Mouse (Mus musculus) cerebellum, postnatal 14 days (tissue): Measurements from ENCODE around the gene Gm3248.
A peak's percentile ranks its signal among the peaks of the same experiment; 100 is the strongest.
"Not testable (repeated sequence)": the region's sequence is repeated elsewhere in the genome, so short reads cannot be mapped to it uniquely, and the experiment has no call there.

Experiments
- DNase-seq, 2 experiments: peaks; one replicate each; pipeline ENCODE4 v3.0.0; 2021; ENCODE audit warnings: mixed read lengths in 2 of 2

Gm3248 gene

DNA sequence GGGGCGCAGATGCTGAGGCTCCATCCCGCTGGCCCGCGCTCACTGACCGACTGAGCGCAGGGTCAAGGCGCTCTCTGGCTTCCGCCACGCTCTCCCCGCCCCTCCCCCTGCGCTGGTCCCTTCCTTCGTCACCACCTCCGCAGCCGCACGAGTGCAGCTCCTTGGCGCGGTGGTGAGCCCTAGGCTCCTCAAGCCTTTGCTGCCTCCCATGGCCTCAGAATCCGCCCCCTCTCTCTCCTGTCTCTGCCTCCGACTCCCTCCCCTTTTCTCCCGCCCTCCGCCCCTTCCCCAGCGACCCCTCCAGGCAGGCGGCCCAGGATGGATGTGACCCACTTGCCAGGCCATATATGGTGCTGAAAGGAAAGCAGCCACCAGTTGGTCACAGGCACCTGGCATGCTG lies at the start of gene Gm3248:
Gene Gm3248, minus strand, starts transcription at position 111 of the 400 bp plus-strand sequence.
- DNase-seq: peak; percentile 33 to 52

DNA sequence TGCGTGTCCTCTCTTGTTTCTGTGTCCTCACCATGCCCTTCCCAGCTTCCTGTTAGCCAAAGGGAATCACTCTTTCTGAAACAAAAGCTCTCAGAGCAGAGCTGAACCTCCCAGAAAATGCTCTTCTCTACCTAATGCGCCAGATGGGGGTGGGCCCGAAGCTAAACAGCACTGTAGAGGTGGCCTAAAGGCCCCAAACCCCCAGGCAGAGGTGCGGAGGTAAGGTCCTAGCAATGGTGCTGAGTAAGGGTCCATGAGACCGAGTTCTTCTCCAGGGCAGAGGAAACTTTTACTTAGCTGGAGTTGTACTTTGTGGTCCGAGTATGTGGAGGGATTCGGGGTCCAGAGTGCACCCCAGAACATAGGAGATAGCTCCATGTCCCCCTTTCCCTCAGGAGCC lies 25.6 kb upstream of the Gm3248 start:
- not testable (repeated sequence) for DNase-seq

DNA sequence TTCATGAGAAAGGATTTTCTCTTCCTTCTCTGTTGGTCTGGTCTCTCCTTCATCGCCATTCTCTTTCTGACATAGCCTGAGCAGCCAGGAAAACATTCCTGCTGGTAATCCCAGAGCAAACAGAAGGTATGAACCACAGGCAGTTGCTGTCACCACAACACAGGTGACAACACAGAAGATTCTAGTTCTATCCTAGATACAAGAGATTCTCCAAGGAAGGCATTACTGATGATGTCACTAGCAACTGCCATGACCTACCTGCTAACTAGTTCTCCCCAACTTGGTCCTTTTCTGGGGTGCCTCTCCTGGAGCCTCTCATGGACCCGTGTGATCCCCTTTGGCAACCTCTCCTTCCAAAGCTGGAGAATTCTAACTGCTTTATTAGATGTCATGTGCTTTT lies 17.5 kb upstream of the Gm3248 start, which contains the start of gene Gm3453:
Gene Gm3453, minus strand, starts transcription at position 101 of the 400 bp plus-strand sequence.
- DNase-seq: not testable (repeated sequence)

DNA sequence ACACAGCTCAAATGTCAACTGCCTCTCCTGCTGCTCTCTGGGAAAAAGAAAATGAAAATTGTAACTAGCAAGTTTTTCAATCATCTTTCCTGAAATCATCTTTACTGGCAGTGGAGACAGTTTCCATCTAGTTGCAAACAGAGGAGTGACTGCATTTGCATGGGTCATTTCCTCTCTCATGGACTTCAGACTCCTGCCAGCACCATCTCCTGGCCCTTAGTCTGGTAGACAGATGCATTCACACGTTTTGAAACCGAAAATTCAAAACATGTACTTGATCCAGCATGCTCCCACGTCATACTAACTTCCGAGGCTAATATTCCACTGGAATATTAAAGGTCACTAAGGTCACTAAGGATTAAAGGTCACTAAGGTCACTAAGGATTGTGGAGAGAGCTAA lies 896 bp upstream of the Gm3248 start:
- DNase-seq: not testable (repeated sequence)

DNA sequence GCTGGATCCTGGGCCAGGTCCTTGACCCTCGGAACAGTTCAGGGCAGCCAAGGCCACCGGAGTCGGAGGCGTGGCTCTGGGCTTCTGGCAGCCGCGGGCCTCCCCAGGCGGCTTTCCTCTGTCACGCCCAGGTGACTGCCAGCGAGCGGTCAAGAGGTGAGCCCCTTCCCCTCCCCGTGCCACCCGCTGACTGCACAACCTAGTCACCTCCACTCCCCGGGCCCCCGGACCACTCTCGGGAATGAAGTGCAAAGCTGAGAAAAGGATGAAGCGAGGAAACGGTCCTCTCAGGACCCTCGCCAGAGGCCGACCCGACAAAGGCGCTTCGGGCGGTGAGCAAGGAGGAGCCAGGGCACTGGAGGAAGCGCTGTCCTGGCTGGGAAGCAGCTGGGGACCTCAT lies 443 bp downstream of the Gm3248 start:
- peak; percentile 20 to 26 for DNase-seq

DNA sequence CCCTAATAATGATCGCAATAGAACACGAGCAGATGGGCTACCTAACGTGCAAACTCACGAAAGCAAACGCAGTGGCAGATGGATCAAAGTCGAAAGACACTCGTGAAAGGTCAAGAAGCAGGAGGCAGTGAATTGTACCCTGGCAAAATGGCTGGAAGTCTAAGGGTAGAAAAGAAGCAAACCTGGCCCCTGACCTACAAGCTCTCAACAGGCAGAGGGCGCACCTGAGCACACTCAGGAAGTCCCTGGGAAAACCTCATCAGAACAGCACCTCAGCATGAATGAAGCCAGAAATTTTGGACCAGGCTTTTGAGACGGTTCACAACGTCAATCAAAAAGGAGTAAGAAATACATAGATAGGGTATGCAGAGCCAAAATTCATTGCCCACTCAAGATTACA lies 1.1 kb downstream of the Gm3248 start:
- DNase-seq: peak; percentile 40 to 49

DNA sequence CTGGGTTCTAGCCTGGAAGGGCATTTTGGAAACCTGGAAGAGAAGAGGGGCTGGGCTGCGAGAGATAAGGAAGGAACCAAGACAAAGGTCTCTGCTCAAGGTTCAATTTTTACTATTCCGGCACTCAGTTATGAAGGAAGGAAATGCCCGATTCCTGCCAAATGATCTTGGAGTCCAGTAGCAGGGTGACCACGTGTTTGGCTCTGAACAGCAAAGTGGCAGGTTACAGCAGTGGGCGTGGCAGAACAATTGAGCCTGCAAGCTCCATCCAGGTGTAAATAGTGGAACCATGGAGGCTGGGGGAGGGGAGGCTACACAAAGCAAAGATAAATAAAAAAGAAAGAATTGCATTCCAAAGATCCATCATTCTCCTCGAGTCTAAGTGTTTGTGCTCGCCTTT lies 38.3 kb downstream of the Gm3248 start:
- DNase-seq: not testable (repeated sequence)

DNA sequence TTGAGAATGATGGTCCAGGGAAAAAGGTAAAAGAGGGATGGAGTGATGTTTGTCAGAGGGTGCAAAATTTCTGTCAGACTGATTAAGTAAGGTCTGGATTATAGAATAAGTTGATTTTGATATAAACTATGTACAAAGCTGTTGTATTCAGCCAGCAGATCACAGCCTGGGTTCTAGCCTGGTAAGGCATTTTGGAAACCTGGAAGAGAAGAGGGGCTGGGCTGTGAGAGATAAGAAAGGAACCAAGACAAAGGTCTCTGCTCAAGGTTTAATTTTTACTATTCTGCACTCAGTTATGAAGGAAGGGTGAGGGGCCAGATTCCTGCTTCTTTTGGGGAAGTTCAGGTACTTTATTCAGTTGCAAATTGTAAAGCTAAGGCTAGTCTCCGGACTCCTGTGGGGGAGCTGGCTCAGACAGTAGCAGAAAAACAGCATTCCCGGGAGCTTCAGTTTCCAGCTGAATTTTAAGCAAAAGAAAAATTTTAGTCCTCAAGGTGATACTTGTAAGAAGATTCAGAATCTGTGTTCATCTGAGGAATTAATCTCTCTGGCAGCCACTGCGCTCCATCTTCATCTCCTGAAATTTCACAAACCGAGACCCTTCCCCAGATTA lies 43.1 kb downstream of the Gm3248 start:
- DNase-seq: not testable (repeated sequence)

DNA sequence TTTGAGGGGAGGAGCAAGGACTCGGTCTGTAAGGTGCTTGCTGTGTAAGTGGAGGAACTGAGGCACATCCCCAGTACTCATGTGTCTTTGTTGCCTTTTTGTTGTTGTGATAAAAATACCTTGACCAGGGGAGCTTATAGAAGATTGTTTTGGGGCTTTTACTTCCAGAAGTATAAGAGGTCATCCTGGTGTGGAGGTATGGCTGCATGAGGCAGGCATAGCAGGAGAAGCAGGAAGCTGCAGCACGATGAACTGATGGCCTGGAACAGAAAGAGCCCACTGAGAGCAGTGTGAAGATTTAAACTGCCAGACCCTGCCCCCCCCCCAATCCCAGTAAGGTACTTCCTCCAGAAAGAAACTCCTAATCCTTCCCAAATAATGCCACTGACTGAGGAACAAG lies 47.8 kb downstream of the Gm3248 start:
- not testable (repeated sequence) for DNase-seq
